Mouse (Mus musculus): ENCODE results near the gene Sigmar1. TPM values are rescaled to one million over a fixed set of nuclear protein-coding genes. Genes with fewer than 3 reads are reported as not detected.
"Not testable (repeated sequence)": the region's sequence is repeated elsewhere in the genome, so short reads cannot be mapped to it uniquely, and the experiment has no call there.

Sigmar1 gene
- polyA plus RNA-seq, 1 experiment from 2014 or later, result 76.6 TPM

DNA sequence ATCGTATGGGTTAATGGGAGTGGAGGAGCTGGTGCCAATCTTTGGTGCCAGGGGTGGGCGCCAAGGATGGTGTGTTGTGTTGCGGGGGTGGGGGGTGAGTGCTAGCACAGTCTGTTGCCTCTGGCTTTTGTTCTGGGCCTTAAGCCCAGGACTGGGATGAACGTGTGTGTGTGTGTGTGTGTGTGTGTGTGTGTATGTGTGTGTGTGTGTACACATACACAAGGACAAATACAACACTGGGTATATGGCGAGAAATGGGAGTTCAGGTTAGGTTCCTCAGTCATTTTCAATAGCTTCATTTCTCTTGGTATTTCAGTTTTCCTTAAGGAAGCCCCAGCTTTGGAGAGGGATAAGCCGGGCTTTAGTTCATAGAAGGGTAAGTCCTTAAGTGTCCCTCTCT lies 7.2 kb upstream of the Sigmar1 start:
- not testable (repeated sequence) for H3K27me3 ChIP-seq; ATAC-seq (ENCODE audit: insufficient number of reproducible peaks, insufficient read depth, low FRiP score, low TSS enrichment); H3K9ac ChIP-seq; H3K9me3 ChIP-seq
- Histone ChIP-seq H3K4me3 (peak overlapping the region; percentile 60), H3K4me2 (replicated peaks) (peak overlapping the region; percentile 85), H3K36me3 (peaks cover 22% of the 10 kb centered on the region), H3K27ac (peak overlapping the region; percentile 98), H3K4me1 (peaks cover 30% of the 10 kb centered on the region)
- 54% methylated on average over 5 of the region's 6 CpGs for WGBS

DNA sequence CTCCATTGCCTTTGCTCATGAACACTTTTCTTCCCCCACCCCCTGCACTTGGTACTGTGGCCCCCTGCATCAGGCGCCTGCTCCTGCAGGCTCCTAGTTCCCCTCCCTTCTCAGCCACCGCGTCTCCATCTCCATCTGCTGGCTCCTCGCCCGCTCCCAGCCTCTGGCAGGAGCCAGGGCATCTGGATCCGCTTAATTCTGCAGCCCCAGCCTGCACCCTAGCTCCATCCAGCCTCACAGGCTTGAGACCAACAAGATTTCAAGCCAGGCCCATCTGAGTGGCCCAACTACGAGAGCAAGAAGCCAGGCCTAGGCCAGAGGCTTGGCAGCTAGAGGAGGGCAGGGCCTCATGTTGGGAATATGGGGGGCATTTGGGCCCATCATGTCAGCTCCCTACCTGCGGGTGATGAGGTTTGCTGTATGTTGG lies 6.7 kb upstream of the Sigmar1 start:
- H3K4me3 ChIP-seq, result peak overlapping the region; percentile 60
- H3K27me3 ChIP-seq, H3K9me3 ChIP-seq: not testable (repeated sequence)
- peaks cover 18% of the 10 kb centered on the region for H3K36me3 ChIP-seq
- WGBS, result 15% methylated on average over 8 of the region's 8 CpGs
- peak overlapping the region; percentile 98 for H3K27ac ChIP-seq
- peak; percentile 77 for ATAC-seq (ENCODE audit: insufficient number of reproducible peaks, insufficient read depth, low FRiP score, low TSS enrichment)
- H3K4me2 ChIP-seq (replicated peaks), result peak overlapping the region; percentile 85
- H3K9ac ChIP-seq, result peak overlapping the region; percentile 68
- H3K4me1 ChIP-seq, result peaks cover 30% of the 10 kb centered on the region

DNA sequence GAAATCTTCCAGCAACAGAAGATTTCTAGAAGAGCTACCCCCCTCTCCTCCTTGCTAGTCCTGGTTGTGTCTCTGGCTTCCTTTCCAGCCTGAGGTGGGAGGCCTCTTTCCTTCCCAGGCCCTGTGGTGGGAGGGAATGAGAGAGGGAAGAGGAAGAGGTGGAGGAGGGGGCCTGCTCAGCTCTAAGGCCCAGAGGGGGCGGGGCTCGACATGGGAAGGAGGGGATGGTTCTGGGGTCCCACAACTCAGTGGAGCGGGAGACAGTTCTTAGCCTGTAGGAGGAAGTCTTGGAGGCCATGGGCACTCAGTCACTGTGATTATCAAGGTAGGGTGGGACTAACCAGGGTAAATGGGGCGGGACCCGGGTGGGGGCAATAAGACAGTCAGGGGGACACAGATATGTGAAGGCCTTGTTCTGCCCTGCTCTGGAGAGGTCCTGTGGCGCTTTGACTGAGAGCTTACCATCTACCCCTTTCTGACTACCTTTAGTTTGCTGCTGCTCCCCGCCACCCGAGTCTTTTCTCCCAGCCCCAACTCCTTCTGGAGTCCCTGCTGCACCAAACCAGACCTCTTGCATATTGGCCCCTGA lies 6.2 kb upstream of the Sigmar1 start:
- Histone ChIP-seq H3K27ac (peak overlapping the region; percentile 98), H3K9ac (peak overlapping the region; percentile 68), H3K36me3 (peaks cover 18% of the 10 kb centered on the region), H3K4me1 (peaks cover 30% of the 10 kb centered on the region), H3K27me3 (no peaks in the 10 kb centered on the region), H3K4me3 (peak overlapping the region; percentile 60), H3K9me3 (no peaks in the 10 kb centered on the region), H3K4me2 (replicated peaks) (peak overlapping the region; percentile 85)
- peak; percentile 59 for ATAC-seq (ENCODE audit: insufficient number of reproducible peaks, insufficient read depth, low FRiP score, low TSS enrichment)
- 20% methylated on average over 8 of the region's 8 CpGs for WGBS

DNA sequence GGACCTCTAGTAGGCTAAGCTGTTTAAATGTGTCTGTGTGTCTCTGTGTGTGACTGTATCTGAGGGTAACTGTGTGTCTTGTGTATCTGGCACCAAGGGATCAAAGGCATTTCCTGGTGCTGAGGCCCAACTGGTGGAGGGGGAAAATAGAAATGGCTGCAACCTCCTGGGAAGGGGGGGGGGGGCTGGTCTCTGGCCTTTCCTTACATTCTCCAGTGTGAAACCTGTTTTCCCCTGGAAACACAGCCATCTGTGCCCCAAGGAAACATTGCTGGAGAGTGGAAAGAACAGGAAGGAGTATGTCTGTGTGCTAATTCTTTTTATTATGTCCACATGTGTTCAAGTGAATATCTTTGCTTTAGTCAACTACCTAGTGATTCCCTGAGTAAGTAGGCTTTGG lies 5.7 kb upstream of the Sigmar1 start:
- no peaks in the 10 kb centered on the region for H3K27me3 ChIP-seq
- H3K4me3 ChIP-seq, result peak overlapping the region; percentile 60
- H3K4me2 ChIP-seq (replicated peaks), result peak overlapping the region; percentile 85
- no peaks in the 10 kb centered on the region for H3K9me3 ChIP-seq
- H3K4me1 ChIP-seq, result peaks cover 30% of the 10 kb centered on the region
- peak overlapping the region; percentile 68 for H3K9ac ChIP-seq
- H3K36me3 ChIP-seq, result peaks cover 18% of the 10 kb centered on the region
- no peak for ATAC-seq (ENCODE audit: insufficient number of reproducible peaks, insufficient read depth, low FRiP score, low TSS enrichment)
- H3K27ac ChIP-seq, result peak overlapping the region; percentile 98

DNA sequence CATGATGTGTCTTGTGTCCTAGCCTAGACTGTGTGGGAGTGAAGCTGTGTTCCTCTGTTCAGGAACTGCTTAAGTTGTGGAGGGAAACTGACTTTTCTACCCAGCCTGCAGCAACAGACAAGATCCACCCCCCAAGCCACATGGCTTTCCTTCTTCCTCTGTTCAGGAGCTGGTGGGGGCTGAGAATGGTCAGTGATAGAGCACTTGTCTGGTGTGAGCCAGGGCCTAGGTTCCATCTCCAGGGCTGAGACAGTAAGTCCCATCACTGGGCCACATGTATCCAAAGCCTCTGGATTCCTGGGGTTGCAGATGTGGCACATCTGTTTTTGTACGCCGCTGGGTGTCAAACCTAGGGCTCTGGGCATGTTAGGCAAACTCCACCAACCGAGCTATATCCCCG lies 5.0 kb upstream of the Sigmar1 start:
- H3K4me1 ChIP-seq, result peaks cover 32% of the 10 kb centered on the region
- H3K9ac ChIP-seq, result peak overlapping the region; percentile 68
- H3K9me3 ChIP-seq, result no peaks in the 10 kb centered on the region
- peaks cover 12% of the 10 kb centered on the region for H3K36me3 ChIP-seq
- no peaks in the 10 kb centered on the region for H3K27me3 ChIP-seq
- peak overlapping the region; percentile 60 for H3K4me3 ChIP-seq
- peak overlapping the region; percentile 85 for H3K4me2 ChIP-seq (replicated peaks)
- H3K27ac ChIP-seq, result peak overlapping the region; percentile 98
- no peak for ATAC-seq (ENCODE audit: insufficient number of reproducible peaks, insufficient read depth, low FRiP score, low TSS enrichment)
- 53% methylated on average over 4 of the region's 4 CpGs for WGBS

DNA sequence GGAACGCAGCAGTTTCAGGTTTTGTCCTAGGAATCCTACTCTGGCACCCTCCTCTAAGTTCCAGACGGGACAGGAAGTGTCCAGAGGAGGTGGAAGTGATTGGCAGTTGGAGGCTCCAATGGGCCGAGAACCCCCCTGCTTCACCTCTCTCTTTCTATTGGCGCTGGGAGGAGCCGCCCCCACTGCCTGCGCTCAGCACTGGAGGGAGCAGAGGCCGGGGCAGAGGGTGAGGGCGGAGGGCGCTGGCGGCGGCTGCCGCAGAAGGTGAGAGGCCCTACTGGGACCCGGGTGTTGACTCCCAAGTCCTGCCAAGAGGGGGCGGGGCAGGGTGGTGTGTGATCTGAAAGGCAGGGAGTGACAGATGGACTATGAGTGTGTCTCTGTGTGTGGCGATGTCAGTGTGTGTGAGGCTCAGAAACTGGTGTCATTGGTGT lies 4.3 kb upstream of the Sigmar1 start:
- H3K9ac ChIP-seq, result peak overlapping the region; percentile 68
- peak overlapping the region; percentile 98 for H3K27ac ChIP-seq
- peaks cover 32% of the 10 kb centered on the region for H3K4me1 ChIP-seq

GRCm38 (mm10) chr4:41759656-41760287 lies 3.8 kb upstream of the Sigmar1 start:
- no peak for ATAC-seq (ENCODE audit: insufficient number of reproducible peaks, insufficient read depth, low FRiP score, low TSS enrichment)

More for the DNA sequence above, 4.3 kb upstream of the Sigmar1 start:
- Histone ChIP-seq H3K4me3 (peak overlapping the region; percentile 60), H3K36me3 (peaks cover 8% of the 10 kb centered on the region; the same call in 1 of the 2 replicates), H3K27me3 (no peaks in the 10 kb centered on the region), H3K4me2 (replicated peaks) (peak overlapping the region; percentile 85), H3K9me3 (no peaks in the 10 kb centered on the region)
- under 1% methylated on average over 15 of the region's 15 CpGs for WGBS
- ATAC-seq (ENCODE audit: insufficient number of reproducible peaks, insufficient read depth, low FRiP score, low TSS enrichment), result peak; percentile 87

DNA sequence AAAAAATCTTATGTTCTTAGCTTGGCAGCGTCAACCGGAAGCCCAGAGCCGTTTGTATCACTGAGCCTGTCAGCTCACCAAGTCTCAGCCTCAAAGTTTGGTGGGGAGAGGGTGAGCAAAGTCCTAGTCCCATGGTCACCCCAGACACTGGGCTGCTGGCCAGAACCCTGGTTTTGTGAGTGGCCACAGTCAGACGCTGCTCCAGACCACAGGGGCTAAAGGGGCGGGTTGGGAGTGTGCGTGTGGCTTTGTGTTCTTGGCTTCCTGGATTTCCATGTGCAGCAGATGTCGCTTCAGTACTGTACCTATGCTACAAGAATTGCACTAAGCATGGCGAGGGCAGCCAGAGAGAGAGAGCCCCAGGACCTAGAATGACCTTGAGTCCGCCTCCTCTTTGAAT lies 3.2 kb upstream of the Sigmar1 start:
- no peak for ATAC-seq (ENCODE audit: insufficient number of reproducible peaks, insufficient read depth, low FRiP score, low TSS enrichment)
- H3K27ac ChIP-seq, result 0 out of 2 replicates have a peak overlapping the region, but pooled peaks have one; percentile 98
- no peaks in the 10 kb centered on the region for H3K27me3 ChIP-seq
- WGBS, result 85% methylated on average over 9 of the region's 9 CpGs
- peaks cover 8% of the 10 kb centered on the region; the same call in 1 of the 2 replicates for H3K36me3 ChIP-seq
- no peak overlapping the region for H3K4me2 ChIP-seq (replicated peaks)
- no peak overlapping the region for H3K9ac ChIP-seq
- H3K9me3 ChIP-seq, result no peaks in the 10 kb centered on the region
- no peak overlapping the region for H3K4me3 ChIP-seq
- H3K4me1 ChIP-seq, result peaks cover 37% of the 10 kb centered on the region

More at GRCm38 (mm10) chr4:41759656-41760287, 3.8 kb upstream of the Sigmar1 start:
- peaks cover 34% of the 10 kb centered on the region for H3K4me1 ChIP-seq
- H3K9me3 ChIP-seq, result no peaks in the 10 kb centered on the region
- H3K27ac ChIP-seq, result peak overlapping the region; percentile 98
- no peaks in the 10 kb centered on the region for H3K27me3 ChIP-seq
- H3K9ac ChIP-seq, result peak overlapping the region; percentile 68
- H3K4me2 ChIP-seq (replicated peaks), result peak overlapping the region; percentile 85
- H3K36me3 ChIP-seq, result peaks cover 8% of the 10 kb centered on the region; the same call in 1 of the 2 replicates
- 28% methylated on average over 6 of the region's 6 CpGs for WGBS
- peak overlapping the region; percentile 60 for H3K4me3 ChIP-seq

DNA sequence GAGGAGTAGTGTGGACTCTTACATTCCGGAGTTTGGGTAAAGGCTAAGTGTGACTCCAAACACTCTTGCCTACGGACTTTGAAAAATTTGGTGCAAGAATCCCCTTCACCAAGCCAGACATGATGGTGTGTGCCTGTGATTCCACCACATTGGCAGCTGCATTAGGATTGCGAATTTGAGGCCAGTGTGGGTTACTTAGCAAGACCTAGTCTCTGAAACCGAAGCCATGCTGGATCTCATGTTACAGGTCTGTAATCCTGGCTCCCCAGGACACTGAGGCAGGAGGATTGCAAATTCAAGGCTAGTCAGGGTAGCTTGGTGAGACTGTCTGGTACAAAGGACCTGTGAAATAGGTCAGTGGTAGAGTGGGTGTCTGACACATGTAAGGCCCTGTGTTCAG lies 2.7 kb upstream of the Sigmar1 start:
- H3K27ac ChIP-seq, result no peak overlapping the region
- no peaks in the 10 kb centered on the region for H3K27me3 ChIP-seq
- no peak for ATAC-seq (ENCODE audit: insufficient number of reproducible peaks, insufficient read depth, low FRiP score, low TSS enrichment)
- WGBS, result 90% methylated on average over 4 of the region's 4 CpGs
- H3K4me1 ChIP-seq, result peaks cover 37% of the 10 kb centered on the region
- H3K4me2 ChIP-seq (replicated peaks), result no peak overlapping the region
- H3K36me3 ChIP-seq, result peaks cover 8% of the 10 kb centered on the region; the same call in 1 of the 2 replicates
- no peak overlapping the region for H3K9ac ChIP-seq
- H3K9me3 ChIP-seq, result no peaks in the 10 kb centered on the region
- no peak overlapping the region for H3K4me3 ChIP-seq

GRCm38 (mm10) chr4:41758021-41758420 lies 2.1 kb upstream of the Sigmar1 start:
- no peak overlapping the region for H3K4me3 ChIP-seq
- no peaks in the 10 kb centered on the region for H3K9me3 ChIP-seq
- no peak overlapping the region for H3K27ac ChIP-seq
- H3K36me3 ChIP-seq, result peaks cover 8% of the 10 kb centered on the region; the same call in 1 of the 2 replicates
- H3K27me3 ChIP-seq, result no peaks in the 10 kb centered on the region
- peaks cover 37% of the 10 kb centered on the region for H3K4me1 ChIP-seq
- no peak overlapping the region for H3K9ac ChIP-seq
- ATAC-seq (ENCODE audit: insufficient number of reproducible peaks, insufficient read depth, low FRiP score, low TSS enrichment), result no peak
- WGBS, result 84% methylated on average over 11 of the region's 11 CpGs
- no peak overlapping the region for H3K4me2 ChIP-seq (replicated peaks)

GRCm38 (mm10) chr4:41757321-41757720 lies 1.4 kb upstream of the Sigmar1 start:
- Histone ChIP-seq H3K9me3 (no peaks in the 10 kb centered on the region), H3K36me3 (peaks cover 8% of the 10 kb centered on the region; the same call in 1 of the 2 replicates), H3K4me1 (peaks cover 31% of the 10 kb centered on the region), H3K9ac (no peak overlapping the region), H3K27ac (no peak overlapping the region), H3K4me2 (replicated peaks) (no peak overlapping the region), H3K4me3 (no peak overlapping the region), H3K27me3 (no peaks in the 10 kb centered on the region)
- no peak for ATAC-seq (ENCODE audit: insufficient number of reproducible peaks, insufficient read depth, low FRiP score, low TSS enrichment)
- WGBS, result 93% methylated on average over 13 of the region's 13 CpGs

- Histone ChIP-seq H3K4me2 (replicated peaks) (peak overlapping the region; percentile 78), H3K9me3 (no peaks in the 10 kb centered on the region), H3K4me1 (peaks cover 23% of the 10 kb centered on the region), H3K36me3 (peaks cover 8% of the 10 kb centered on the region; the same call in 1 of the 2 replicates), H3K9ac (peak overlapping the region; percentile 24), H3K27ac (no peak overlapping the region), H3K4me3 (peak overlapping the region; percentile 63), H3K27me3 (no peaks in the 10 kb centered on the region)
- no peak for ATAC-seq (ENCODE audit: insufficient number of reproducible peaks, insufficient read depth, low FRiP score, low TSS enrichment)
- WGBS, result 74% methylated on average over 8 of the region's 8 CpGs
Observed at GRCm38 (mm10) chr4:41756440-41756839, 483 bp upstream of the Sigmar1 start.

Data from embryonic facial prominence, embryonic 12.5 days (tissue).